Mouse (Mus musculus) adrenal gland (tissue): ENCODE results near the gene Rbfox2.

Experiments
- intact Hi-C: fragments of 180-260 bp; cut with DNase I; formaldehyde crosslinking; loops from one replicate; pipeline ENCODE4 v1.15.1; 2025

Rbfox2 gene

DNA sequence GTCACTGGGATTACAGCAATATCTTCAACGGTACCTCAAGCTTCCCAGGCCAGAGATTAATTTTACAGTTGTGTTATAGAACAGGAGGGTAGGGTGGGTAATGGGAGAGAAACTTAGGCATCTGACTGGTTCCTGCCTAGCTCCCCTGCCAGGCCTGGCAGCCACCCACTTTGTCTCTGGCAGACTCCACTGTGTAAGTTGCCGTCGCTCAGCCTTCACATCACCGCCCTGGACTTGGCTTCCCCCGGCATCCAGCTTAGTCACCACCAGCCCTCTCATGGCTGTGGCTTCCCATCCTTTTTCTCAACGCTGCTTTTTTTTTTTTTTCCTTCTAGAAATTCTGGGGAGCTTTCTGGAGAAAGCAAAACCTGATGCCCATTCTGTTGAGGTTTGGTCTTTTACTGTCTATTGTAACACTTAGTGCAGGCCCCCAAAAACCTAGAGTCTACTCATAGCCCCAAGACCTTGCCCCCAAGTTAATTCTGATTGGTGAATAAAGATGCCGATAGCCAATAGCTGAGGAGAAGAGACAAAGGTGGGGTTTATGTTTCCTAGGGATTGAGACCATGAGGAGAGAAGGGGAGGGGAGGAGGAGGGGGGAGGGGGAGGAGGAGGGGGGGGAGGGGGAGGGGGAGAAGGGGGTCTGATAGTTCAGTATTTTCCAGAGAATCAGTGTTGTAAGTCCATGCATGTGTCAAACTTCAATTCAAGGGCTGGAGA is 25.6 kb upstream of the Rbfox2 start:
- intact Hi-C loops, result loop anchor here (10.0 kb wide), 1 partner anchor 58 kb away; no protein-coding TSS in a partner anchor

DNA sequence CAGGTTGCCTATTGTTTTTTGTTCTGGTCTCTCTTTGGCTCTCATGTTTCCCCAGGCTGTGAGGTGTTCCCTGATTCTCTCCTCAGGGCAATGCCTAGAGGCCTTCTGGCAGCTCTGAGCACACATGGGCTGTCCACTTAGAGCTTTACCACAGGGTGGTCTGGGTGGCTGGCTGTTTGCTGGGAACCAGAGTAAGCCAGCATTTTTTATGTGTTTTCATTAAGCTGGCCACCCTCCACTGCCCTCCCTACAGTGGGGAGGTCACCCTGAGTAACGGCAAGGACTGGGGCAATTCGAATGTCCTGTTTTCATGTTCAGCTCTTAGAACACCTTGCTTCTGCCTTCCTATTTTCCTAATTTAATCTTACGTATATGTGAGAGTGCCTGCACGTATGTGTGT is 24.6 kb upstream of the Rbfox2 start:
- intact Hi-C loops, result loop anchor here (10.0 kb wide), 1 partner anchor 57 kb away; no protein-coding TSS in a partner anchor

DNA sequence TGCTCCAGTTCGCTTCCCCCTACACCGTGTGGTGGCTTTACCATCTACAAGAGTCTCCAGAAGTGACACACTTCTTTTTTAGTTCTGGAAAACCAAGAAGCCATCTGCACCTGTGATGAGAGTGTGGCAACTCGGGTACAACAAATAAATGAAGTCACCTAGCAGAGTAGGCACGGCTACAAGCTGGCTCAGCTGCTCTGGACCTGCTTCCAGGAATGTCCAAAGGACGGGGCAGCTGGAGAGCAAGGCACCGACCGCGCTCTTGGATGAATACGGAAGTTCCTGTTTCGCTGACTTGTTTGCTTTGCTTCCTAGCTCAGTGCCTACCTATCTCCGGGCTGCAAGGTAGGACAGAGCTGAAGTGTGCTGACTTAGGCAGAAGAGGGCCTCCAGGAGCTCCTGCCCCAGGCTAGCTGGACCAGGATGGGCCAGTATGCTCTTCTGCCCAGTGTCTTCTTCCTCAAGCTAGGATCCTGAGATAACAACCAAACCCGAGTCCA is 22.9 kb upstream of the Rbfox2 start:
- intact Hi-C loops, result loop anchor here (10.0 kb wide), 1 partner anchor 55 kb away; no protein-coding TSS in a partner anchor

DNA sequence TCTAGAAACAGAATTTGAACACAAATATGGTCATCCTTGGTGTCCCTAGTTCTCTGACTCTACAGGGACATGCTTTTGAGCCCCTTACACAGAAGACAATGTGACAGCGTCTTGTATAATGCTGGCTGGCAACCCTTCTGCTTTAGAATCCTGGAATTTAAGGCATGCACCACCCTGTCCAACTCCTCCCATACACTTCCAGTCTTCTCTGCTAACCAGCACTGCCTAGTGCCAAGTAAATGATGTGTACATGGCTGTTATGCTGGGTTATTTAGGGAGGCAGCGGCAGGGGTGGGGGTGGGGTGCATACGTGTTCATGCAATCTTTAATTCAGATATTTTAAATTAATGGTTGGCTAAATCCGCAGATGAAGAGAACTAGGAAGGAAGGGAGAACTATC is 19.6 kb upstream of the Rbfox2 start:
- intact Hi-C loops, result no loop called here

DNA sequence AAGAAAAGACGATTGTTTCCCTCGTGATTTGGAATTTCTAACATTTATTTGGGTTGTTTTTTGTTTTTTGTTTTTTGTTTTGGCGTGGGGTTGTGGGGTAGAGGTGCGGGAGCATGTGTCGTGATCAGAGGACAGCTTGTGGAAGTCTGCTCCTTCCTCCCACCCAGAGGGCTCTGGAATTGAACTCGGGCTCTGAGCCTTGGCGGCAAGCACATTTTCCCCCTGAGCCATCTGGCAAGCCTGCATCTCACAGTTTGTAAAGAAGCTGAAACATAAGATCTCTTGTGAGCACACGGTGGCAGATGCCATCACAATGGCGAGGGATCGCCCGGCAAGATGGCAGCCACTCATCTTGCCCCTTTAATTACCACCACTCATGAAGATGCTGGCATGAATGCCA is 17.6 kb upstream of the Rbfox2 start:
- intact Hi-C loops, result no loop called here

DNA sequence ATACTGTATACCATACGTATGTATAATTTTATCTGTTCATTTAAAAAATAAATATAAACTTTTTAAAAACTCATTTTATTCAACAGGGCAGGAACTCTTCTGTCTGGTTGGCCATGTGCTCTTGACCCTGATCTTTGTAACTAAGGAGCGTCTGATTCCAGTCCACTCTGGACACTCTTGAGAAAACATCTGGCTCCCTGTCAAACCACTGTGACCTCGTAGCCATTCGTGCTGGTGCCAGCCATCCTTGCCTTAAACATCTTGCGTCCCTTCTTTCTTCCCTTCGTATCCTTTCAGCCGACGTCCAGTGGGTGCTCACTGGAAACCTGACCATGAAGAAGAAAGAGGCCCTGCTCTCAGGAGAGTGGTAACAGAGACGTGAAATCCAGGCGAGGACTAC is 16.4 kb upstream of the Rbfox2 start:
- intact Hi-C loops, result no loop called here

DNA sequence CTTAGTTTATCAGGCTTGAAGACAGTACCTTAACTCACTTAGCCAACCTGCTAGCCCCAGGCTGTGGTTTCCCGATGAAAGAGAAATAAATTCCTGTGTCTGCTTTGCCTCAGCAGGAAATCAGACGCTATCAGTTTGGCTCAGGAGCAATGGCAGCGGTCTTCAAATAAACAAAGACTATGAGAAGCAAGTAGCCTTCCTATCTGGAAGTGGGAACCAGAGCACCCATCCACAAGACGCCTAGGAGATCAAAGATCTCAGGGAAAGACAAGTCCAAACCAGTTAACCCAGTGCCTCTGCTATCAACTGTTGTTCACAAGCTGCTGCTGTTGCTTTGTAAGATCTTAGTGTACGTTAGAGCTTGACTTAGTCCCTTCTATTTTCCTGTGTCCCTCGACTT is 6.9 kb upstream of the Rbfox2 start:
- intact Hi-C loops, result no loop called here

DNA sequence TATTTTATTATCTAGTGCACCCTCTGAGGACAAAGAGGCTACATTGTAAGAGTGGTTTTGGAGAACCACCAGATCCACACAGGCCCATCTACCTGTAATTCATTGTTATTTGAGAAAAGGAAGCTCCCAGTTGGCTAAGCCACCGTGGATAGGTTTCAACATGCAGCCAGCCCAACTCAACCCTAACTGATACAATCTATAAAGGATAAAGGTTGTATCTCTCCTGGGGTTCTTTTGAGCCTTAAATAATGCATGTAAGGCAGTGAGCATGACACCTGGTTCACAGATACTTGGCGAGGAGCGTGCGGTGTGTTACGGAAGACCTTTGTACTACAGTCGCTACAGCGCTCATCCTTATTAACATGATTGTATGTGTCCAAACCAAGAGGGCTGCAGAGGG is 6.0 kb upstream of the Rbfox2 start:
- intact Hi-C loops, result no loop called here

DNA sequence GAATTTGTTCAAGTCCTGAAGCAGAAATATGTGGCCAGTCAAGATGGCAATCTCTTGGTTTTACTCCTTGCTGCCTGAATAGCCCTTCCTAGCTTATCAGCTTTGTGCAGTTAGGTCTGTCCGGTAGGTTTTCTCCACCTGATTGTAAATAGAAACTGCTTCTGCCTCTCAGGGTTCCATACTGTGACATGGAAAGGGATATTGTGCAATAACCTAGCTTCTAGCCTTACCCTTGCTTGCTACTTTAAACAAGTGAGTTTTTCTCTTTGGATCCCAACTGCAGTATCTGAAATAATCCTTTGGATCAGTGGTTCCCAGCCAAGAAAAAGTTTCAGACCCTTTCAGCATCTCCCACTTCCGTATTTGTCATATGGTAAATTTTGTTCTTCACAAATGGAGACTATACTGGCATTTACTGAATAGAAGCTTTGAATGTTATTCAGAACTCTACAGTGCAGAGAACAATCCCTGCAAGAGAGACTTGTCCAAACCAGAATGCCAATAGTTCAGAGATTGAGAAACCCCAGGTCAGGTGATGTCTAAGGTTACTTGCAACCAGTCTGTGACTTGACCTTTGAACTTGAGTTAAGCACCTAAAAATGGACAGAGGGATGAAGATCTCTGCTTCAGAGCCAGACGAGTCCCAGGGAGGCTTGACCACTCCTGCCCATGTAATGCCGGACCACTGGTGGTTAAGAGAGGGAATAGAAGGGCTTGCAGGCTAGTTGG is 1.1 kb upstream of the Rbfox2 start:
- intact Hi-C loops, result no loop called here

DNA sequence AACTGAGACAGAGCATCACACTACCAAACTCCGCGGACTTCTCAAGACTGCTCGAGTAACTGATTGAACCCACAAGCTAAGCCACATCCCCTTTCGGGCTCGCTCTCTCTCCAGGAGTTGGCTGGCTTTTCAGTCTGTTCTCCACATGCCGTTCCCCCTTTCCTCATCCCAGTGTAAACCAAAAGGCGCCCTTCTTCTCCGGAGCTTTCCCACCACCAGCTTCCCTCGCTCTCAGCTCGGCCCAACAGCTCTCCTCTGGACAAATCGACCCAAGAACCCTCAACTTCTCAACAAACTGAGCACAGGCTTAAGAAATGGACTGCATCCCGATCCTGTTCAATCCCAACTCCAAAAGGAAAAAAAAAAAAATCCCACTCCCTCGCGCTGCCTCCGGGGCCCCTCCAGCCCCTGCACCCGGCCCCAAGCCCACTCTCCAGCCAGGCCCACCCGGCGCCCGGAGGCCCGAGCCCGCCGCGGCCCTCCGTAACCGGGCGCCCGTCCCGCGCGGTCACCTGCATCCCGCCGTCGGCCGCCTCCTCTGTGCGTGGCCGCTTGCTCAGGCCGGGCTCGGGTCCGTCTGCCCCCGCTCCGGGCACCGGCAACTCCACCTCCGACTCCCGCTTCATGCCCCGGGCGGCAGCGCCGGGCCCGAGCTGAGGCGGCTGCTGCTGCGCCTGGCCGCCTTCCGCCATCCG is 805 bp downstream of the Rbfox2 start:
- intact Hi-C loops, result no loop called here

DNA sequence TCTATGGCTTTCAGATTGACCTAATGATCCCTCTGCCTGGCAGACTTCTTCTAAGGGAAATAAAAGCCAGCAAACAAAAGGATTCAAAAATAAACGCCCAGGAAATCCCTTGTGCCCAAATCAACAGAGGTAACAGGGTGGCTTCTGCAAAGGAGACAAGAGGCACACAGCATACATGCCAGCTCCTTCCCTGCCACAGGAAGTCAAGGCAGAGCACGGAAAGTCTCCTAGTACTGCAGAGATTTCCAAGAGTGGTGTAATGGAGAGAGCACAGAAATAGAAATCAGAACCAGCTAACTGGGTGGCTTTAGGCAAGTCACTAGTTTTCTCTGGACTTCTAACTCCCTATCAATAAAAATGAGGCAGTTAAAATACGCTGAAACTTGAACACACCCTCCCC is 1.8 kb downstream of the Rbfox2 start:
- intact Hi-C loops, result no loop called here

DNA sequence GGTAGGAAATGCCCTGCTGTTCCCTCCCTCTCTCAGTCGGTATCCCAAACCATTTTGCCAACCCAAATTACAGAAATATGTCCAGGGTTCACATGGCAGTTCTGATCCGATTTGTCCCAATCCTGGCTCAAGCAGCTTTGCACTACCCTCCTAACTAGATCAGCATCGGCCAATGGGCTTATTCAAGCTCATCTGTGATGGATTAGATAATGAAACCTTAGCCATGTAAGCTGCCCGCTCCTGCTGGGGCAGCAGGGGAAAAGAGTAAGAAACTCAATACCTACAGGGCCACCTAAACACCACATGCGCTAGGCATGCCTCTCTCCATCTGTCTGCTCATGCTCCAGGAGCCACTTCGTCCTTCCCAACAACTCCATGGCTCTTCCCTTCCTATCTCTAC is 5.7 kb downstream of the Rbfox2 start:
- intact Hi-C loops, result no loop called here

DNA sequence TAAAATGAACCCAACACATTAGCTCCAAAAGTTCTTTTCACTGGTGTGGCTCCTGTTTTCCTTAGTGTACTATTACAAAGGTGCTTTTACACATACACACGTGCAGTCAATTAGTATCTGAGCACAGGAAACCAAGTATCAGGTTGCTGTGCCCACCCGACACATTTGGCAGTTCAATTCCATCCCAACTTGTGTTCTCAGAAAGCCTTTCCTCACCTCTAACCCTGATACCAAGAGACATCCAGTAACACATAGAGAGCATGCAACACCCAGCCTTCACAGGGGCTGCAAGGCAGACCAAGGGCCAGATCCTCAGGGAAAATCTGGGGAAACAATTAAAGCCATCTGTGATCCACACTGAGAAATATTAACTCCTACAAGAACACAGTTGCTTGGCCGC is 8.2 kb downstream of the Rbfox2 start:
- intact Hi-C loops, result no loop called here

DNA sequence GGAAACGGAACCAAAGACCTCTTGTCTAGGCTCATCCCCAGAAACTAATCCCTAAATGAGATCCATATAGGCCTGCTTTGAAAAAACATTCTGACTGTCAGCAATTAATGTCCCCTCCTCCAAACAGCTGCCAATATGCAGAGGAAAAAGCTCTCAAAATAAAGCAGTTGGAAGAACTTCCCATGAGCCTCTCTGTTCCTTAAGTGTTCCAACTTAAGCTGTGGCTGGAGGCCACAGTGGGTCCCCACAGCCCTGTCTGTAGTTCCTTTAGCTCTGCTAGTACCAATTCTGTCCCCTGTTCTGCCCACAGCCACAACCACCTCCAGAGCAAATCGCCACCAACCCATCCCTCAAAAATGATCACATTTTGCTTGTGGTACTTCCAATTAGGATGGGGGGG is 10.2 kb downstream of the Rbfox2 start:
- intact Hi-C loops, result no loop called here

DNA sequence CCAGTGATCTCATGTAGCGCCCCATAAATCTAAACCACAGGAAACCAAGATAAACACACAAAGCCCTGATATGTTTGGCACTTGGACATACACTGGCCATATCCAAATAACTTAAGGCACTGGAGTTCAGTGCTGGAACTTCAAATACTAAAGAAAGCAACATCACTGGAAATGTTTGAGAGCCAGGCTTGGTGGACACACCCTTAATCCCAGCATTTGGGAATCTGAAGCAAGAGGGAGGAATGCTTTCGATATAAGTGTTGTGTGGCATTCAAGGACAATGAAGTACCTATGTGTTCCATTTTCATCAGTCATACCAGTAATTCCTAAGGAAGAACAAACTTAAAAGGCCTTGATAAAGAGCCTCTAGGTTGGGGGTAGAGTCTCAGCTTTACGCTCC is 13.3 kb downstream of the Rbfox2 start:
- intact Hi-C loops, result no loop called here

DNA sequence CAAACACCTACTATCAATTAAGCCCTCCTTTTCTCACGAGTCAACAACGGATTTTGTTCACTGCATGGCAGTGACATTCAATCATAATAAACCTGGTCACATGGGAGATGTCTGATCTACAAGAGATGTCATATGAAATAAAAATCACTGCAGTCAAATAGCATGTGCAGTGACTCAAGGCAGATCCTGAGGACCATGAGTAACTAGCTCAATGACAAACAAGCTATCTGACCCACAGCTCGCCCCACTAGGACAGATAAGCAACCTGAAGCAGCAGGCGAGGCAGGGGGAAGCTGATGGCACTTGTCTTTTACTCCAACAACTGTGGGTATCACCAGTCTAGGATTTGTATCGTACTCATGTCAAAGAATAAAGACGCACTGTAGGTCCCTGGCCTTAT is 14.4 kb downstream of the Rbfox2 start:
- intact Hi-C loops, result no loop called here

DNA sequence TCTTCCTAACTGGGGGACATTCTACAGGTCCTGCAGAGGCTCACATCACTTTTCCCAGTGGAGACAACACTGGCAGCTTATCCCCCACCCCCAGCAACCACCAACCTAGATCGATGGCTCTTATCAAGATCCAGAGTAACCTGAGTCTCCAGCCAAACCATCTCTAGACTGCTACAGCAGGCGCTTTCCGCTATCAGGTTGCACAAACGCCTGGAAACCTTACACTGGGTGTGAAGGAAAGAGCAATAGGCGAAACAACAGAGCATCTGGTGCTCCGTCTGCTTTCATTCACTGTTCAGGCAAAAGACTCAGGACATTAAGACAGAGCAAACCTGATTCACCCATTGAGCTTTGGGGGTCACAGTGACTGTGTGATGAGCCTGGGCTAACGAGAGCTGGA is 15.3 kb downstream of the Rbfox2 start:
- intact Hi-C loops, result no loop called here

DNA sequence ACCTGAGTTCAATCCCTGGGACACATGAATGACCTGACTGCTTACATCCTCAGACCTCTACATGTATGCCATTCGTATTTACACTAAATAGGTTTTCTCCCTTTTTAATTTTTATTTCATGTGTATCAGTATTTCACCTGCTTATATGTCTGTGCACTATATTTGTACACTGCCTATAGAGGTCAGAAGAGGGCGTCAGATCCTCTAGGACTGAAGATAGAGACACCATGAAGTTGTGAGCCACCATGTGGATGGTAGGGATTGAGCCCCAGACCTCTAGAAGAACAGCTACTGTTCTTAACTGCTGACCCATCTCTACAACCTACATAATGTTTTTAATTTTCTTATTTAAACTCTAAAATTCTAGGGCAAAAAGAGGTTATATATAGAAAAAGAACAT is 16.5 kb downstream of the Rbfox2 start:
- intact Hi-C loops, result no loop called here

DNA sequence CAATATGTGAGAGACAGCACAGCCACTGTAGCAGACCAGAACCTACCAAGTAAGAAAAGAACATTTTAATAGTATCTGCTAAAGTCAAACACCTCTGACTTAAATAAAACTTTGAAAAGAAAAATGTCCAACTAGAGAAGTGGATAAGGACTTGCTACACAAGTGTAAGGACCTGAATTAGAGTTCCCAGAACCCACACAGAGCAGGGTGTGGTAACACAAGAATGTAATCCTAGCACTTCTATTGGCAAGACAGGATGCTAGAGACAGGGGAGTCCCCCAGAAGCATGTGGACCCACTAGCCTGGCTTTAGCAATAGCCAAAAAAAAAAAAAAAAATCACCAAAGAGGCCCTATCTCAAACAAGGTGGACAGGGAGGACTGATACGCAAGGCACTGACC is 26.7 kb downstream of the Rbfox2 start:
- intact Hi-C loops, result no loop called here

DNA sequence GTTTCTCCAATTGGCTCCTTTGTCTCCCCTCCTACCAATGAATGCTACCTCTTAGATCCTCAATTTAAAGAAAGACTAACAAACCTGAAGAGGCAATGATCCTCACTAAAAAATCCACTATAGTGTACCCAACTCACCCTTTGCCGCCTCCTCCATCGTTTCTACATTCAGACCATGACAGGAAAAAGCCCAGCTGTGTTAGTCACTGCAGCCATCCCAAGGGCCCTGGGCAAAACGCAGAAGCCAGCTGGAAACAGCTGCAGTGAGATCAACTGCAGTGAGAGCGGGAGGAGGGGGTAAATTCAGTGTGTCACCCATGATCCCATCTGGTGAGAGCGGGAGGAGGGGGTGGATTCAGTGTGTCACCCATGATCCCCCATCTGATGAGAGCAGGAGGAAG is 28.0 kb downstream of the Rbfox2 start:
- intact Hi-C loops, result loop anchor here (10.0 kb wide), 1 partner anchor 56 kb away; no protein-coding TSS in a partner anchor

DNA sequence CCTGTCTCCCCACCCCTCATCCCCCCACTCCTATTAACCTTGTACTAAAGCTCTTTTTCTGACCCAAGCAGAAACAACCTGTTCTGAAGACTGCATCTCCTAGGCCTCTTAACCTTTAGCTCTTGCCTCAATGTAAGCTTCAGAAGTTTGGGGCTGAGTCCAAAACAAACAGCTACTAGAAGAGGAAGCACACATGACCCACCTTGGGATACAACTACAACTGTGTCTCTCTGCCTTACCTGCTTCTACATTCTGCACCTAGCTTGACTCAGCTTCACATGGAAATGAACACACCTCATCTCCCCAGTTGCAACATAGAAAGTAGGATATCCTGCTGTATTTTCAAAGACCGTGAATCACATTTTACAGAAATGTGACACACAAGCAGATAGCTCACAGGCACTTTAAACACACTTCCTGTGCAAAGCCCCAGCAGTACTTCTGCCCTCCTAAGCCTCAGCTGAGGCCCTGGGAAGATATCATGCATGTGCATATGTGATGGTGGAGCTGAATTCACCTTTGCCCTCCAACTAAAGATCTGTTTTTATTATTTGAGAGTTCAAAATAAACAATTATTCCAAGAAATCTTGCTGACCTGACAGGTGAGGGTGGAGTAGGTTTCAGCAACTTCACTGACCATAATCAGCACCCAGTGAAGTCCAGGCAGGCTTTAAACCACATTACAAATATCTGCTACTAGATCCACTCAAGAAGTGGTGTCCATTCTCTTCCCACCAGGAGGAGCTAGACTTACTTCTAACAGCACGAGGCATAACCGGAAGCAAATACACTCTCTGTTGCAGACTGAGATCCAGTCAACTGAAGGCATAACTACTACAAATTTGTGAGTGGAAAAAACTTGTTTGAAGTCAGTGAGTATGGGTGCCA is 29.7 kb downstream of the Rbfox2 start:
- intact Hi-C loops, result loop anchor here (10.0 kb wide), 1 partner anchor 58 kb away; no protein-coding TSS in a partner anchor
